Mouse (Mus musculus) heart, postnatal 0 days (tissue): ENCODE results near the gene Shroom3.

Experiments
- CTCF ChIP-seq: IDR thresholded peaks from 2 replicates; pipeline ENCODE4 v1.5.1; 2016; ENCODE audit warnings: antibody characterized with exemption, control low read depth, low read depth
- EP300 ChIP-seq: IDR thresholded peaks from 2 replicates; pipeline ENCODE4 v1.6.1; 2016; ENCODE audit warnings: antibody characterized with exemption, low read depth

- peak; percentile 18; the same call in 1 of the 2 replicates for TF ChIP-seq CTCF
- TF ChIP-seq EP300, result no peak
These were observed 300.7 kb downstream of the Shroom3 start for GRCm38 (mm10) chr5:92983942-92984341.
